Mouse (Mus musculus) erythroblast, embryonic 14.5 days (primary cell): ENCODE measurements around the gene Cdk17. TPM values are rescaled to one million over a fixed set of nuclear protein-coding genes. Genes with fewer than 3 reads are reported as not detected.

Experiments
- H3K27me3 ChIP-seq: 2 replicates; pipeline ENCODE4 v1.6.1; 2012; ENCODE audit warnings: inconsistent platforms; ENCODE audit not compliant: control insufficient read depth
- H3K36me3 ChIP-seq: 2 replicates; pipeline ENCODE4 v1.6.1; 2012; ENCODE audit warnings: mild to moderate bottlenecking, inconsistent platforms; ENCODE audit not compliant: control insufficient read depth
- H3K4me1 ChIP-seq: 2 replicates; pipeline ENCODE4 v1.6.1; 2012; ENCODE audit warnings: inconsistent platforms; ENCODE audit not compliant: control insufficient read depth
- H3K4me3 ChIP-seq: replicated peaks from 2 replicates; pipeline ENCODE3; 2012; ENCODE audit warnings: moderate library complexity, mild to moderate bottlenecking, inconsistent platforms
- H3K9me3 ChIP-seq: 2 replicates; pipeline ENCODE4 v1.6.1; 2012; ENCODE audit warnings: low read length, inconsistent platforms, mixed read lengths; ENCODE audit not compliant: control insufficient read depth
- GATA1 ChIP-seq: IDR thresholded peaks from 2 replicates; pipeline ENCODE4 v1.6.1; 2012; ENCODE audit warnings: low read length, inconsistent platforms, mixed read lengths
- TAL1 ChIP-seq: IDR thresholded peaks from 3 replicates; pipeline ENCODE4 v1.6.1; 2012; ENCODE audit warnings: low read length, inconsistent platforms, mixed read lengths
- polyA plus RNA-seq: library from polyadenylated mRNA; stranded (reverse); fragments of >175 nt; gene quantifications from 2 replicates; pipeline ENCODE4 v1.2.3, GENCODE M21; 2012

The Cdk17 gene
- 0.17 and 0.41 TPM in 2 replicates for polyA plus RNA-seq

DNA sequence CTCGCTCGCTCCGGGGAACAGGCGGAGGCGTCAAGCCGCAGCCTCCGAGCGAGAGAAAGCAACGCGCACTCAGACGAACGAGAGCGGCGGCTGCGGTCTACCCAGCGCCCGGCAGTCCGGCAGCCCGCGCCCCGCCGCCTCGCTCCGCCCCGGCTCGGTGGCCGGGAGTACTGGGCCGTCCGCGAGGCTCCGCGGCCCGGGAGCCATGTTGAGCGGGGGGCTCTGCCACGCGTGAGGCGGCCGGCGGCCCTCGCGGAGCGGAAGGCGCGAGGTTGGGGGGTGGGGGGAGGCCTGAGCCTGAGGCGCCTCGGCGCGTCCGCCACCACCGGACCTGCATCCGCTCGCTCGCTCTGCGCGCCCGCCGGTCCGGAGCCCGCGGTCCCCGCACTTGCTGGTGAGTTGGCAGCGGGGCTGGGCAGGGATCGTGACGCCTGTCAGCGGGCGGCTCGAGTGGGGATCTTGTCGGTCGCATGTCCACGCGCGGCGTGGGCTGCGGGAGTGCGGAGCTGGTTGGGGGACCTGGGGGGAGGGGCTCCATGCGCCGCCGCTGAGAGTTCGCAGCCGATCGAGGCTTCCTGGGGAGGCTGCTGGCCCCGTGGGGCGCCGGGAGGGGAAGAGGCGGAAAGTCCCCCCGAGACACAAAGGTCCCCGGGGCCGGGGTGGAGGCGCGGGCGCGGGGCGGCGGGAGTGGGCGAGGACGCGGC, at the start of gene Cdk17:
Gene Cdk17, plus strand, starts transcription at position 69 of the 704 bp plus-strand sequence.
- Histone ChIP-seq H3K4me1 (peaks cover 52% of the 10 kb centered on the region), H3K27me3 (no peaks in the 10 kb centered on the region), H3K36me3 (peaks cover 6% of the 10 kb centered on the region), H3K4me3 (peak within 1 kb of the TSS; percentile 97), H3K9me3 (no peaks in the 10 kb centered on the region)
- TF ChIP-seq TAL1 (no peak), GATA1 (no peak)

DNA sequence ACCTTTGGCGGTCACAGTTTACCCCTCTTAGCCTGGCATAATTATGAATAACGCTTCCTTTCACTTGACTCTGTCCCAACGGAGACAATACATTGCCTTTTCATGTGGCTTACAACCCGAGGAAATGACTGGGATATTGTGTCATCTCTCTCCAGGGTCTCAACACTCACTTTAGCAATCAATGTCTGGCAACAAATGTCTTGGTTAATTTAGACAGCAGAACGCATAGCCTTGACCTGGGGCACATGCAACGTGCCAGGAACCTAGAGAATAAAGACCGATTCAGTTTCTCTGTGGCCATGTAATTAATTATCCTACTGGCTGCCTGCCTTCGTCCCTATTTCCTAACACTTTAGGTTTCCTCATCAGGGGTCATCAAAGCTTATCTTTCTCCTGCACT, 49.3 kb upstream of the Cdk17 start:
- Histone ChIP-seq H3K4me3 (no peak overlapping the region), H3K27me3 (no peaks in the 10 kb centered on the region), H3K4me1 (peaks cover 17% of the 10 kb centered on the region), H3K36me3 (peaks cover 44% of the 10 kb centered on the region), H3K9me3 (peaks cover 8% of the 10 kb centered on the region)
- TF ChIP-seq GATA1 (no peak), TAL1 (no peak)

- TF ChIP-seq GATA1 (no peak), TAL1 (no peak)
- H3K4me3 ChIP-seq, result no peak overlapping the region
- peaks cover 19% of the 10 kb centered on the region for H3K4me1 ChIP-seq
- peaks cover 8% of the 10 kb centered on the region for H3K9me3 ChIP-seq
- H3K27me3 ChIP-seq, result no peaks in the 10 kb centered on the region
- H3K36me3 ChIP-seq, result peaks cover 47% of the 10 kb centered on the region
Measured at GRCm38 (mm10) chr10:93112021-93112420, 48.7 kb upstream of the Cdk17 start.

- TF ChIP-seq GATA1 (no peak), TAL1 (no peak)
- H3K36me3 ChIP-seq, result peaks cover 56% of the 10 kb centered on the region
- peaks cover 9% of the 10 kb centered on the region for H3K9me3 ChIP-seq
- peaks cover 21% of the 10 kb centered on the region for H3K4me1 ChIP-seq
- H3K4me3 ChIP-seq, result no peak overlapping the region
- H3K27me3 ChIP-seq, result no peaks in the 10 kb centered on the region
Measured at GRCm38 (mm10) chr10:93113968-93114367, 46.7 kb upstream of the Cdk17 start.

- TF ChIP-seq GATA1, result no peak
- TF ChIP-seq TAL1, result no peak
- H3K9me3 ChIP-seq, result peaks cover 10% of the 10 kb centered on the region
Measured at GRCm38 (mm10) chr10:93114782-93115181, 45.9 kb upstream of the Cdk17 start.

DNA sequence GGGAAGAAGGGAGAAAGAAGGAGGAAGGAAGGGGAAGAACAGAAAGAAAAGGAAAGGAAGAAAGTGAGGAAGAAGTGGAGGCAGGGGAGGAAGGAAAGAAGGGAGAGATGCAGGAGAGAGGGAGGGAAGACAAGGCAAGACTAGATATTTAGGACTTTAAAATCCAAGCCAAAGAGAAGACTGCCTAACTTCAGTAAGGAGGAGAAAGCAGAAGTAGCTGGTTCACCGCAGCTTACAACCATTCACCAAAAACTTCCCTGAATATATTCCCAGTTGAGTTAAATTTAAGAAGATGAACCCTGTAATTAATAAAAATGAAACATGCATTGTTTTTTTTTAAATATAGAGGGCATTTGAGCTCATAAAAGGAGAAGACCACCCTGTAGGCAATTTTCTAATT, 44.9 kb upstream of the Cdk17 start:
- Histone ChIP-seq H3K4me1 (peaks cover 25% of the 10 kb centered on the region), H3K9me3 (peaks cover 10% of the 10 kb centered on the region)

More at GRCm38 (mm10) chr10:93114782-93115181, 45.9 kb upstream of the Cdk17 start:
- Histone ChIP-seq H3K4me3 (no peak overlapping the region), H3K36me3 (peaks cover 62% of the 10 kb centered on the region), H3K4me1 (peaks cover 22% of the 10 kb centered on the region), H3K27me3 (no peaks in the 10 kb centered on the region)

DNA sequence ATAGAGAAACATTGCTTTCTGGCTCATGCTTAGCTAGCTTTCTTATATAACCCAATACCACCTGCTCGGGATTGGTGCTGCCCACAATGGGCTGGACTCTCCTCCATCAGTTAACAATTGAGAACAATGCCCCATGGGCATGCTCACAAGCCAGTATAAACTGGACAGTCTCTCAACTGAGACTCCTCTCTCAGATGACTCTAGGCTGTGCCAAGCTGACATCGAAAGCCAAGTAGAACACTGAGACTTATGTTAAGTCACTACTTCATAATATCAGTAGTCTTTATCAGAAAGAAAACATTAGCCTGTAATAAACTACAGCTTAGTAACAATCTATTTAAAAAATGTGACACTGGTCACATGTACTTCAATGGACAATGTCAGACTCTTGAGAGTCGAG, 44.0 kb upstream of the Cdk17 start:
- no peak for TF ChIP-seq GATA1
- TF ChIP-seq TAL1, result no peak

More for the DNA sequence above, 44.9 kb upstream of the Cdk17 start:
- Histone ChIP-seq H3K36me3 (peaks cover 64% of the 10 kb centered on the region), H3K27me3 (no peaks in the 10 kb centered on the region), H3K4me3 (no peak overlapping the region)
- TF ChIP-seq TAL1 (no peak), GATA1 (no peak)

DNA sequence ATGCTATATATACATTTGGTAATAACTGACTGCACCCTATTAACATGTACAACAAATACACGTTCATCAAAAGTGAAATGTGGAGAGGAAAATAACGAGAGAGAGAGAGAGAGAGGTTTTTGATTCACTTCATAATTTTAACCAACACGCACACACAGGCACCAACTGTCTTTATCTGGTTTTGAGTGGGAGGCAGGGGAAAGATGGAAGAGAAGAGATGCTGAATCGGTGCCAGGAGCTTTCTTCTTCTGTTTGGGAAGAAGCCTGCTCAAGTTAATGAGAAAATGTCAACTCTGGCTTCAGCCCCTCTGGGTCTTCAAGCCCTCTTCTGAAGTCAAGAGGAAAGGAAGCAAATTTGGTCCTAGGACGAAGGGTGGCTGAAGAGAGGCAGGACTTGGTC, 40.9 kb upstream of the Cdk17 start:
- peaks cover 9% of the 10 kb centered on the region for H3K9me3 ChIP-seq
- H3K4me1 ChIP-seq, result peaks cover 57% of the 10 kb centered on the region
- peaks cover 81% of the 10 kb centered on the region for H3K36me3 ChIP-seq
- no peaks in the 10 kb centered on the region for H3K27me3 ChIP-seq
- H3K4me3 ChIP-seq, result no peak overlapping the region
- no peak for TF ChIP-seq GATA1
- no peak for TF ChIP-seq TAL1

More for the DNA sequence above, 44.0 kb upstream of the Cdk17 start:
- Histone ChIP-seq H3K36me3 (peaks cover 66% of the 10 kb centered on the region), H3K4me1 (peaks cover 33% of the 10 kb centered on the region), H3K9me3 (peaks cover 10% of the 10 kb centered on the region), H3K27me3 (no peaks in the 10 kb centered on the region), H3K4me3 (no peak overlapping the region)

DNA sequence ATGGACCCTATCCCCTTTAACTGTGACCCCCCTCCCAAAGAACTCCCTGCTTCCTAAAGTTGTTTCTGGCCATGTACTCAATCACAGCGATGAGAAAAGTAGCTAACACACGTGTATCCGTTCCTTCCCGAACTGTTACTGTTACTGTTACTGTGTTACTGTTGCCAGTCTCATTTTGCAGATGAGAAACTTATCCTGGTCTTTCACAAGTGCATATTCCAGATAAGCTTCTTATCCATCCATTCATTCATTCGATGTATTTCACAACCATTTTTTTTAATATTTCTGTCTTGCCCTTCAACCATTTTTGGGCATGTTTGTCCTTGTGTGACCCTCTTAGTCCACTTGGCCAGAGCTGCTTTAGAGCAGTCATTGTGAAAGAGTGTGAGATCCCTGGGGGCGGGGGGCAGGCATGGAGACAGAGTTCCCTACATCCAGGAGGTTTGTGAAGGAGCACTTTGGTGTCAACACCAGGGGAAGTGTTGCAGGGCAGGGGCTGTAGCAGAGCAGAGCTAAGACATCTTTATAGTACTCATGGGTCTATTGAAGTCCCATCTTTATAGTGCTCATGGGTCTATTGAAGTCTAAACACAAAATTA, 39.3 kb upstream of the Cdk17 start:
- TF ChIP-seq TAL1 (no peak), GATA1 (no peak)
- Histone ChIP-seq H3K9me3 (peaks cover 2% of the 10 kb centered on the region), H3K36me3 (peaks cover 85% of the 10 kb centered on the region), H3K4me3 (no peak overlapping the region), H3K4me1 (peaks cover 63% of the 10 kb centered on the region), H3K27me3 (no peaks in the 10 kb centered on the region)
